Mouse (Mus musculus): ENCODE measurements at regions not wholly inside any gene's neighbourhood (a gene's known extent, or its start where the extent isn't known, plus 50 kb on each side); places are given as distances from the start of the nearest gene placed in this dataset.

DNA sequence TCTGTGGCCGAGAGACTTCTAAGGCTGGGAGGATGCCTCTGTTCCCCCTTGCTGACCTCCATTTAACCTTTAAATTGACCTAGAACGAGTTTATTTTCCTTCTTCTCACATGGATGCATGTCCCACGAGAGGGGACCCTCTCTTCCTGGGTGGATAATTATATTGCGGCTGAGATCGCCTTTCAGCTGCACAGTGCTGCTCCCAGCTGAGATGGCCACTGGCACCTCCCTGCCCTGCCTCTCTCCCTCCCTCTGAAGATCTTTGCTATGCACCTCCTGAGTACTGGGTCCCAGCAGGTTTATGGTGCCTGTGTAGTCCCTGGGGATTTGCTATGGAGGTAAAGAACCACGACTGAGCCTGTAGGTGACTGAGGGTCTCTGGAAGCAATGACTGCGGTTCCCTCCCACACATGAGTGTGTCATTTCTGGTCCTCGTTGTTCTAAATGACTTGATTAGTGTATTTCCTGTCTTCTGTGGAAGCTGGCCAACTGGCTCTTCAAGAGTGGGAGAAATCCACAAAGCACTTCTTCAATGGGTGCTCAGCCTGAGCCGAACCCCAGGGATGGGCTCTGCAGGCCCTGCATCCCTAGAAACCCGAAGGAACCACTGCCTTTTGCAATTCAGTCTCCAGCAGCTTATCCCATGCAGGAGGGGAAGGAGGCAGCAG lies 275.9 kb downstream of the Tshz3 start:
- no peaks in the 10 kb centered on the region for H3K4me1 ChIP-seq (ENCODE audit: control insufficient read depth, insufficient read depth, low read length)
- no peaks in the 10 kb centered on the region for H3K27me3 ChIP-seq (replicated peaks; ENCODE audit: control insufficient read depth, insufficient read depth, low read length)
- TF ChIP-seq POLR2A (IDR thresholded peaks at IDR 0.05; ENCODE audit: low read depth, low read length) (no peak), CTCF (conservative IDR thresholded peaks at IDR 0.05; ENCODE audit: insufficient read depth, insufficient read length, low read depth, low read length) (no peak)
- H3K27ac ChIP-seq (ENCODE audit: insufficient read depth, low read depth, low read length): no peak overlapping the region
- no peak overlapping the region for H3K4me3 ChIP-seq (ENCODE audit: insufficient read depth, low read depth, low read length)
- WGBS: 32% methylated on average over 10 of the region's 10 CpGs
- H3K36me3 ChIP-seq (ENCODE audit: control insufficient read depth, insufficient read depth, low read length): no peaks in the 10 kb centered on the region
- peak; percentile 10 for DNase-seq

DNA sequence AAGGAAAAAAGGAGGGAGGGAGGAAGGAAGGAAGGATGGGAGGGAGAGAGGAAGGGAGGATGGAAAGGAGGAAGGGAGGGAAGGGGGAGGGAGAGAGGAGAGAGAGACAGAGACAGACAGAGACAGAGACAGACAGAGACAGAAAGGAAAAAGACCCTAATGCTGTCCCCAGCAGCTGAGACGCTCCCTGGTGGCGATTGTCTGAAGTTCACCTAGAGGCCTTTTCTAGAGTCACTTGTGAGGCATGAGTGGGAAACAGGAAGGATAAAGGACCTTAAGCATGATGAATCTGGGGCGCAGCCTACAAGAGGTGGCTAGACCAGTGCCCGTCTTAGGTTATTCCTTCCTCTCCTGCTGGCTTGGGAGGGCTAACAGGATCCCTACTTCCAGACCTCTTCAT lies 276.7 kb downstream of the Tshz3 start:
- DNase-seq: no peak
- Histone ChIP-seq H3K4me3 (ENCODE audit: insufficient read depth, low read depth, low read length) (no peak overlapping the region), H3K27me3 (replicated peaks; ENCODE audit: control insufficient read depth, insufficient read depth, low read length) (no peaks in the 10 kb centered on the region), H3K36me3 (ENCODE audit: control insufficient read depth, insufficient read depth, low read length) (no peaks in the 10 kb centered on the region), H3K4me1 (ENCODE audit: control insufficient read depth, insufficient read depth, low read length) (no peaks in the 10 kb centered on the region), H3K27ac (ENCODE audit: insufficient read depth, low read depth, low read length) (no peak overlapping the region)
- TF ChIP-seq CTCF (conservative IDR thresholded peaks at IDR 0.05; ENCODE audit: insufficient read depth, insufficient read length, low read depth, low read length): peak; percentile 26; the same call in 1 of the 2 replicates
- no peak for TF ChIP-seq POLR2A (IDR thresholded peaks at IDR 0.05; ENCODE audit: low read depth, low read length)
- 61% methylated on average over 4 of the region's 4 CpGs for WGBS

DNA sequence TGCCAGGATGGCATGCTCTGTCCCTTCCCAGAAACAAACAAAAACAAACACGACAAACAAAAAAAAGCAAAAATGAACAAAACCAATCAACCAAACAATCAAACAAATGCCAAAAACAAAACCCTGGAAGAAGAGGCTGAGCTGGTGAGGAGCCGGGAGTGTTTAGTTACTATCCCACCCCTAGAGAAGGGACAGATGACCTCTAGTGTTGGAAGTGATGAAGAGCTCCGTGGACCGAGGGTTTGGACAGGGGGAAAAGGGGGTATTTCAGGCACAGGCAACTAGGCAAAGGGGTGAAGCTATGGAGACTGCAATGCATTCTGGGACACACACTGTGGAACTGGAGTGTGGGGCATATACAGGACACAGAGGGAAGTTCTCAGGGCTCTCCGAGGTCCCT lies 277.6 kb downstream of the Tshz3 start:
- no peak for DNase-seq
- TF ChIP-seq CTCF (conservative IDR thresholded peaks at IDR 0.05; ENCODE audit: insufficient read depth, insufficient read length, low read depth, low read length) (0 out of 2 replicates have a peak, but pooled peaks have one; percentile 15), POLR2A (IDR thresholded peaks at IDR 0.05; ENCODE audit: low read depth, low read length) (no peak)
- no peak overlapping the region for H3K27ac ChIP-seq (ENCODE audit: insufficient read depth, low read depth, low read length)
- H3K4me3 ChIP-seq (ENCODE audit: insufficient read depth, low read depth, low read length): no peak overlapping the region
- no peaks in the 10 kb centered on the region for H3K4me1 ChIP-seq (ENCODE audit: control insufficient read depth, insufficient read depth, low read length)
- no peaks in the 10 kb centered on the region for H3K36me3 ChIP-seq (ENCODE audit: control insufficient read depth, insufficient read depth, low read length)
- no peaks in the 10 kb centered on the region for H3K27me3 ChIP-seq (replicated peaks; ENCODE audit: control insufficient read depth, insufficient read depth, low read length)
- 20% methylated on average over 5 of the region's 5 CpGs for WGBS

DNA sequence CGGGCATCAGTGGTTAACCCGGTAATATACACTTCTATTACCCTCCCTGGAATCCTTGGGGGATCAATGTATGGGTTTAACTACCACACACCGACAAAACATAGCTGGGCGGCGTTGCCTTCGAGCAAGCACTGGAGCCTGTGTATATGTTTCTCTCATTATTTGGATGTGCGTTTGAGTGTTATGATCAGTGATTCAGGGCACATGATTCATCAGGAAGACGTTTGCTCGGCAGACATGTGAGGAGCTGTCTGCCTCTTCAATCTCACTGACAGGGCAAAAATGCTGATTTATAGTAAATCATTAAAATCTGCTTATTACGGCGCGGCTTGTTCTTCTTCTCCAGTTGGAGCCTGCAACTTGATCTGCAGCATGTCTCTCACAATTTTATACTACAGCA lies 279.9 kb downstream of the Tshz3 start:
- Histone ChIP-seq H3K4me1 (ENCODE audit: control insufficient read depth, insufficient read depth, low read length) (no peaks in the 10 kb centered on the region), H3K36me3 (ENCODE audit: control insufficient read depth, insufficient read depth, low read length) (no peaks in the 10 kb centered on the region), H3K4me3 (ENCODE audit: insufficient read depth, low read depth, low read length) (no peak overlapping the region), H3K27ac (ENCODE audit: insufficient read depth, low read depth, low read length) (no peak overlapping the region), H3K27me3 (replicated peaks; ENCODE audit: control insufficient read depth, insufficient read depth, low read length) (0 out of 2 replicates have a peak, but pooled peaks cover 1% of the 10 kb centered on the region)
- DNase-seq: no peak
- 46% methylated on average over 12 of the region's 12 CpGs for WGBS
- TF ChIP-seq CTCF (conservative IDR thresholded peaks at IDR 0.05; ENCODE audit: insufficient read depth, insufficient read length, low read depth, low read length): no peak

DNA sequence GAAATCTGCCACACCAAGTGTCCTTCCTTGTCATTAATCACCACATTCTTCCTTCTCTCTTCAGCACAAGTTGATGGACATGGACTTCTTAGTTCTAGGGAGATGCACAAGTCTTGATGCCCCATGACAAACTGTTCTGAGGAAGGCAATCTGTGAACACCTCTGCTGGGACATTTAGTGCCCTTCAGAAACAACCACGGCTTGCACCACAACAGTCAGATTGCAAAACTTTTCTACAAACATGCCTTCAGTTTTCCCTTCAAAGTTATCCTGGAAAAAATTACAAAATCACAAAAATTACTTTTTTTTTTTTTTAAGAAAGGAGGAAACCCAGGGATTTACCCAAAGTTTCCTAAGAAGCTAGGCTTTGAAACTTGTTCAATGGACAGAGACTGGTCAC lies 291.5 kb downstream of the Tshz3 start:
- H3K4me3 ChIP-seq (ENCODE audit: insufficient read depth, low read depth, low read length): no peak overlapping the region

DNA sequence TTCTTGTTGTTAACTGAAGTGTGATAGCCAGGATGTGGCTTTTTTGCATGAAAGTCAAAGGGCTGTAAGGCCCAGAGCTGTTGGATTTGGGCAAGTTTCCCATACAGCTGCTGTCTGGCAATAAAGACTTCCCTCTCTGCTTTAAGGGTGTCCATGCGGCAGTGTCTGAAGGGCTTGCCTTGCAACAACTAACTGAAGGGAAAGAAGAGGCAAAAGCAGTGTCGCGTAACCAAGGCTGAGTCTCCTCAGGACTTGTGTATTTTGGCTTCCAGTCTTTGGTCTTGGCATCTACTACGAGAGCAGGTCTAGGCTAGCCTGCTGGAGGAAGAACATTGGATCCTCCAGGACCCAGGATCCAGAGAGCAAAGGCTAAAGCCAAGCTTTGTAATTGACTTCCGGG lies 306.7 kb downstream of the Tshz3 start:
- Histone ChIP-seq H3K27me3 (replicated peaks; ENCODE audit: control insufficient read depth, insufficient read depth, low read length) (no peaks in the 10 kb centered on the region), H3K4me3 (ENCODE audit: insufficient read depth, low read depth, low read length) (no peak overlapping the region), H3K4me1 (ENCODE audit: control insufficient read depth, insufficient read depth, low read length) (no peaks in the 10 kb centered on the region), H3K27ac (ENCODE audit: insufficient read depth, low read depth, low read length) (peak overlapping the region; percentile 7; the same call in 1 of the 2 replicates), H3K36me3 (ENCODE audit: control insufficient read depth, insufficient read depth, low read length) (no peaks in the 10 kb centered on the region)
- peak; percentile 9 for DNase-seq
- TF ChIP-seq POLR2A (IDR thresholded peaks at IDR 0.05; ENCODE audit: low read depth, low read length) (no peak), CTCF (conservative IDR thresholded peaks at IDR 0.05; ENCODE audit: insufficient read depth, insufficient read length, low read depth, low read length) (no peak)
- 69% methylated on average over 5 of the region's 5 CpGs for WGBS

More for the DNA sequence above, 291.5 kb downstream of the Tshz3 start:
- Histone ChIP-seq H3K4me1 (ENCODE audit: control insufficient read depth, insufficient read depth, low read length) (no peaks in the 10 kb centered on the region), H3K36me3 (ENCODE audit: control insufficient read depth, insufficient read depth, low read length) (no peaks in the 10 kb centered on the region), H3K27me3 (replicated peaks; ENCODE audit: control insufficient read depth, insufficient read depth, low read length) (no peaks in the 10 kb centered on the region), H3K27ac (ENCODE audit: insufficient read depth, low read depth, low read length) (no peak overlapping the region)
- TF ChIP-seq POLR2A (IDR thresholded peaks at IDR 0.05; ENCODE audit: low read depth, low read length) (no peak), CTCF (conservative IDR thresholded peaks at IDR 0.05; ENCODE audit: insufficient read depth, insufficient read length, low read depth, low read length) (no peak)
- 68% methylated on average over 1 of the region's 1 CpGs for WGBS
- no peak for DNase-seq

DNA sequence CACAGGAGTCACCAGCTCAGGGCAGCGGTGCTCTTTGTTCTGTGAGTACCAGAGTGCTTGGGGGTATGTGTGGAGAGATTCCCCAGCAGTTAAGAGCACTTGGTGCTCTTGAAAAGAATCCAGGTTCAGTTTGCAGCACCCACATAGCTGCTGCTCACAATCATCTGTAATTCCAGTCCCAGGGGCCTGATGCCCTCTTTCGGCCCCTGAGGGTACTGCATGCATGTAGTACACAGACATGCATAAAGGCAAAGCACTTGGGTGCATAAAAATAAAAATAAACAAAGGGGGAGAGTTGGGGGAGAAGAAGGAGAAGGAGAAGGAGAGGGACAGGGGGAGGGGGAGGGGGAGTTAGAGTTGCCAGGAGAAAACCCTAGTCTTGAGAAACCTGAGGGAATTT lies 307.8 kb downstream of the Tshz3 start:
- TF ChIP-seq POLR2A (IDR thresholded peaks at IDR 0.05; ENCODE audit: low read depth, low read length) (no peak), CTCF (conservative IDR thresholded peaks at IDR 0.05; ENCODE audit: insufficient read depth, insufficient read length, low read depth, low read length) (peak; percentile 21; the same call in 1 of the 2 replicates)
- no peaks in the 10 kb centered on the region for H3K36me3 ChIP-seq (ENCODE audit: control insufficient read depth, insufficient read depth, low read length)

More for the DNA sequence above, 307.8 kb downstream of the Tshz3 start:
- no peak for DNase-seq
- WGBS: 90% methylated on average over 2 of the region's 2 CpGs
- Histone ChIP-seq H3K4me3 (ENCODE audit: insufficient read depth, low read depth, low read length) (no peak overlapping the region), H3K4me1 (ENCODE audit: control insufficient read depth, insufficient read depth, low read length) (no peaks in the 10 kb centered on the region), H3K27me3 (replicated peaks; ENCODE audit: control insufficient read depth, insufficient read depth, low read length) (no peaks in the 10 kb centered on the region), H3K27ac (ENCODE audit: insufficient read depth, low read depth, low read length) (no peak overlapping the region)

All from kidney, adult 2 months (tissue).